Mouse (Mus musculus) forebrain, embryonic 15.5 days (tissue): Measurements from ENCODE around the gene Tmem177. TPM values are rescaled to one million over a fixed set of nuclear protein-coding genes. Genes with fewer than 3 reads are reported as not detected.

Experiments
- ATAC-seq: fragments of 200-750 bp; cut with Nextera tagmentation; replicated peaks from 2 replicates; pipeline ENCODE4 v1.8.0; 2017; ENCODE audit warnings: mild to moderate bottlenecking, moderate TSS enrichment, moderate library complexity
- H3K27ac ChIP-seq: fragments of 300-500 bp; sonication (generic); replicated peaks from 2 replicates; pipeline ENCODE4 v1.5.1; 2015; ENCODE audit warnings: mild to moderate bottlenecking, inconsistent platforms
- H3K27me3 ChIP-seq: fragments of 300-500 bp; sonication (generic); 2 replicates; pipeline ENCODE4 v1.6.1; 2015; ENCODE audit warnings: inconsistent platforms
- H3K36me3 ChIP-seq: fragments of 300-500 bp; sonication (generic); 2 replicates; pipeline ENCODE4 v1.6.1; 2015; ENCODE audit warnings: mild to moderate bottlenecking, inconsistent platforms
- H3K4me1 ChIP-seq: fragments of 300-500 bp; sonication (generic); 2 replicates; pipeline ENCODE4 v1.6.1; 2015; ENCODE audit warnings: inconsistent platforms
- H3K4me2 ChIP-seq: fragments of 300-500 bp; sonication (generic); replicated peaks from 2 replicates; pipeline ENCODE4 v1.6.1; 2015; ENCODE audit warnings: mild to moderate bottlenecking, inconsistent platforms
- H3K4me3 ChIP-seq: fragments of 300-500 bp; sonication (generic); 2 replicates; pipeline ENCODE4 v1.5.1; 2015; ENCODE audit warnings: mild to moderate bottlenecking, inconsistent platforms
- H3K9ac ChIP-seq: fragments of 300-500 bp; sonication (generic); replicated peaks from 2 replicates; pipeline ENCODE4 v1.6.1; 2015; ENCODE audit warnings: mild to moderate bottlenecking, inconsistent platforms
- H3K9me3 ChIP-seq: fragments of 300-500 bp; sonication (generic); 2 replicates; pipeline ENCODE4 v1.6.1; 2016; ENCODE audit warnings: inconsistent platforms
- WGBS: fragments of 180-500 bp; shearing (Covaris S2); methylation state at CpG from one replicate; pipeline ENCODE4 v1.1.7; 2015; ENCODE audit warnings: mixed read lengths; 5-methylcytosine and 5-hydroxymethylcytosine counted together
- polyA plus RNA-seq: library from polyadenylated mRNA; unstranded; fragments of >200 nt; fragmentation: Nextera tagmentation; extraction: Ambion mirVana; gene quantifications from 2 replicates; pipeline ENCODE4 v1.2.1, GENCODE M21; 2015

Tmem177 gene
- polyA plus RNA-seq = 14.4 and 14.8 TPM in 2 replicates

- no peaks in the 10 kb centered on the region for H3K27me3 ChIP-seq
- peak within 1 kb of the TSS; percentile 65 for H3K27ac ChIP-seq
- 11% methylated on average over 42 of the region's 42 CpGs for WGBS
These were observed at the start of gene Tmem177 for GRCm38 (mm10) chr1:119912953-119913814. Gene Tmem177, minus strand, starts transcription at chr1:119913208.

DNA sequence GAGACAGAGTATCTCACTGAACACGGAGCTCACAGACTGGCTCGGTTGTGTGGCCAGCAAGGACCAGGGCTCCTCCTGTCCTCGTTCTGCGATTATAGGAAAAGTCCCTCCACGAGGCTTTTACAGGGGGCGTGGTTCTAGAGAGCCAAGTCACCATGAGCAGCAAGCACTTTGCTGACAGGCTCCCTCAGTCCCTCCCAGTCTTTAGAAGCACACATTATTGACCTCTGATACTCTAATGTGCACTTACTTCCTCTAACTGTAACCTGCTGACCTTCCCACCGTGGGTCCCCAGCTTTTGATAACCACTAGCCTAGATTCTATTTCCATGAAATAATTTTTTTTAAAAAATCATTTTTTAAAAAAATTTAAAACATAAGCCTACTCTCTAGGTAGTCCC, 46.9 kb upstream of the Tmem177 start:
- WGBS = 68% methylated on average over 7 of the region's 7 CpGs
- H3K27me3 ChIP-seq = no peaks in the 10 kb centered on the region
- no peak overlapping the region for H3K27ac ChIP-seq
- H3K4me3 ChIP-seq = no peak overlapping the region
- no peak for ATAC-seq
- no peaks in the 10 kb centered on the region for H3K36me3 ChIP-seq
- peaks cover 9% of the 10 kb centered on the region; the same call in 1 of the 2 replicates for H3K4me1 ChIP-seq
- H3K9ac ChIP-seq = no peak overlapping the region
- H3K9me3 ChIP-seq = no peaks in the 10 kb centered on the region
- no peak overlapping the region for H3K4me2 ChIP-seq

More at GRCm38 (mm10) chr1:119912953-119913814, at the start of gene Tmem177:
- Histone ChIP-seq H3K4me3 (peak within 1 kb of the TSS; percentile 65), H3K9ac (peak within 1 kb of the TSS; percentile 61), H3K4me1 (peaks cover 23% of the 10 kb centered on the region), H3K36me3 (peaks cover 2% of the 10 kb centered on the region; the same call in 1 of the 2 replicates), H3K4me2 (peak within 1 kb of the TSS; percentile 63), H3K9me3 (no peaks in the 10 kb centered on the region)
- peak; percentile 95 for ATAC-seq

DNA sequence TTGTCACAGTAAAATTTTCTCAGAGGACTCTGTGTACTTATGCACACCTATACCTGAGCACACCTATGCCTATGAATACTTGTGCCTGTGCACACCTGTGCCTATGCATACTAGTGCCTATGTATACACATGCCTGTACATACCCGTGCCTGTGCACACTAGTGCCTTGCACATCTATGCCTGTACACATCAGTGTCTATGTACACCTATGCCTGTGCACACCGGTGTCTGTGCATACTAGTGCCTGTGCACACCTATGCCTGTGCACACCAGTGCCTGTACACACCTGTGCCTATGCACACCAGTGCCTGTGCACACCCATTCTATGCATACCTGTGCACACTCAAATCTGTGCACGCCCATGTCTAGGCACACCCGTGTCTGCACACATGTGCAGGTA, 46.5 kb upstream of the Tmem177 start:
- Histone ChIP-seq H3K4me2 (no peak overlapping the region), H3K27me3 (no peaks in the 10 kb centered on the region), H3K4me1 (peaks cover 12% of the 10 kb centered on the region; the same call in 1 of the 2 replicates), H3K9me3 (no peaks in the 10 kb centered on the region), H3K27ac (no peak overlapping the region), H3K4me3 (no peak overlapping the region), H3K9ac (no peak overlapping the region), H3K36me3 (no peaks in the 10 kb centered on the region)
- 96% methylated on average over 4 of the region's 4 CpGs for WGBS
- ATAC-seq = no peak; the same call in 1 of the 2 replicates

DNA sequence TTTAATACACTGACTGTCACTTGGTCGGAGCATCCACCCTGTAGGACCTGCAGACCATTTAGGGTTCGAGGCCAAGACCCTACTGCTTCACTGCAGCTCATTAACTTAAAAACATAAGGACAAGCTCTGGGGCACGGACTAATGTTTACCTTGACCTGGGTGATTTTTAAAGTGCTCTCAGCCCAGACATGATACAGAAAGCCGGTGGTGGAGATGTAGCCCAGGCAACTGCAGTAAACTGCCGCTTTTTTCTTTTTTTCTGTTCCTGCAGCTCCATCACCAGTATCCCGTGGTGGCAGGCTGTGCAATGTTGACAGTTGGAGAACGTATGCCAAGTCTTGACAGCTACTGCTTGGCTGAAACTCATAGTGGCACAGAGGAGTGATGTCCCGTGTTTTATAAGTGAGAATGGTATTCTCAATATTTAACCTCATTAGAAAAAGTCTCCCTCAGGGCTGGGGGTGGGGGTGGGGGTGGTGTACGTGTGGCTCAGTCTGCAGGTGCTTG, 44.8 kb upstream of the Tmem177 start:
- H3K9me3 ChIP-seq = no peaks in the 10 kb centered on the region
- WGBS = 51% methylated on average over 9 of the region's 9 CpGs
- no peaks in the 10 kb centered on the region for H3K36me3 ChIP-seq
- H3K4me2 ChIP-seq = no peak overlapping the region
- H3K9ac ChIP-seq = no peak overlapping the region
- H3K27me3 ChIP-seq = no peaks in the 10 kb centered on the region
- H3K4me3 ChIP-seq = no peak overlapping the region
- no peak overlapping the region for H3K27ac ChIP-seq
- peaks cover 12% of the 10 kb centered on the region; the same call in 1 of the 2 replicates for H3K4me1 ChIP-seq
- ATAC-seq = peak; percentile 74

DNA sequence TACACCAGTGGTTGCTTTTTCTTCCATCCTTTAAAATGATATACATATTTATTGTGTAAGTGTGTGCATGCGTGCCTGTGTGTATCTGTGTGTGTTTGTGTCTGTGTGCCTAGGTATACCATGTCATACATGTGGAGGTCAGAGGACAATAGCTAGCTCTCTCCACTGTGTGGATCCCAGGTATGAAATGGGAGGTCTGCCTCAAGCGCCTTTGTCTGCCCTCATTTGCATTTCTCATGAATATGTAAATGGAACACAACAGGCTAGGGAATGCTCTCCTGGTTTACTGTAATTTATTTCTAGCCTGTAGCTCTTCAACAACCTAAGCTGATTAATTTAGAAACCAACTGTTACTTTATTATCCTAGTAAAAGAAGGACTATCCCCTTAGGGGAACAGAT, 41.7 kb upstream of the Tmem177 start:
- Histone ChIP-seq H3K4me3 (no peak overlapping the region), H3K27ac (no peak overlapping the region), H3K36me3 (no peaks in the 10 kb centered on the region), H3K27me3 (no peaks in the 10 kb centered on the region), H3K9ac (no peak overlapping the region), H3K4me2 (no peak overlapping the region), H3K9me3 (no peaks in the 10 kb centered on the region), H3K4me1 (peaks cover 12% of the 10 kb centered on the region; the same call in 1 of the 2 replicates)
- WGBS = 50% methylated on average over 2 of the region's 2 CpGs
- ATAC-seq = no peak

GRCm38 (mm10) chr1:119953456-119953855, 40.4 kb upstream of the Tmem177 start:
- no peak for ATAC-seq
- H3K9ac ChIP-seq = no peak overlapping the region
- no peaks in the 10 kb centered on the region for H3K9me3 ChIP-seq
- no peak overlapping the region for H3K27ac ChIP-seq
- H3K36me3 ChIP-seq = no peaks in the 10 kb centered on the region
- H3K4me3 ChIP-seq = no peak overlapping the region
- H3K4me2 ChIP-seq = no peak overlapping the region
- H3K4me1 ChIP-seq = peaks cover 12% of the 10 kb centered on the region; the same call in 1 of the 2 replicates
- 91% methylated on average over 9 of the region's 9 CpGs for WGBS
- no peaks in the 10 kb centered on the region for H3K27me3 ChIP-seq

DNA sequence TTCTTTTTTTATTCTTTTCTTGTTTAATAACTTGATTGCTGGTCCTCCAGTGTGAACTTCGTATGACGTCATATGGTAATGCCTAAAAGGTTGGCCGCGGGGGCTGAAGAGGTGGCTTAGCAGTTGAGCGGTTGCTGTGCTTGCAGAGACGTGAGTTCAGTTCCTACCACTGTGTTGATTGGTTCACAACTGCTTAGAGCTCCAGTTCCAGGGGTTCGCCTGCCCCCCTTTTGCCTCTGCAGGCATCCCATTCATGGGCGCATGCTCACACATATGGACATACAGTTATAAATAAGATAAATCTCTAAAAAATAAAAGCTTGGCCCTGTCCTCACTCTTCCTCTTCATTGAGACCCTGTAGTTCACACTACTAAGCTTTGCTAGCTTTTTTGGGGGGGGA, 37.1 kb upstream of the Tmem177 start:
- H3K4me3 ChIP-seq = no peak overlapping the region
- H3K4me2 ChIP-seq = no peak overlapping the region
- 0 out of 2 replicates have a peak, but pooled peaks cover 4% of the 10 kb centered on the region for H3K4me1 ChIP-seq
- no peak overlapping the region for H3K9ac ChIP-seq
- H3K9me3 ChIP-seq = no peaks in the 10 kb centered on the region
- H3K27me3 ChIP-seq = no peaks in the 10 kb centered on the region
- no peaks in the 10 kb centered on the region for H3K36me3 ChIP-seq
- no peak overlapping the region for H3K27ac ChIP-seq
- no peak for ATAC-seq
- 96% methylated on average over 8 of the region's 8 CpGs for WGBS

GRCm38 (mm10) chr1:119936861-119937260, 23.9 kb upstream of the Tmem177 start:
- Histone ChIP-seq H3K9ac (no peak overlapping the region), H3K27me3 (no peaks in the 10 kb centered on the region), H3K4me2 (no peak overlapping the region), H3K36me3 (no peaks in the 10 kb centered on the region), H3K4me3 (no peak overlapping the region), H3K9me3 (no peaks in the 10 kb centered on the region), H3K4me1 (no peaks in the 10 kb centered on the region), H3K27ac (no peak overlapping the region)
- 44% methylated on average over 7 of the region's 7 CpGs for WGBS
- no peak for ATAC-seq

GRCm38 (mm10) chr1:119931421-119932150, 18.6 kb upstream of the Tmem177 start:
- no peak overlapping the region for H3K27ac ChIP-seq
- H3K9me3 ChIP-seq = no peaks in the 10 kb centered on the region
- no peak overlapping the region for H3K9ac ChIP-seq
- no peaks in the 10 kb centered on the region for H3K4me1 ChIP-seq
- WGBS = 77% methylated on average over 4 of the region's 4 CpGs
- H3K4me3 ChIP-seq = no peak overlapping the region
- no peaks in the 10 kb centered on the region for H3K36me3 ChIP-seq
- no peak for ATAC-seq
- no peaks in the 10 kb centered on the region for H3K27me3 ChIP-seq
- H3K4me2 ChIP-seq = no peak overlapping the region

- Histone ChIP-seq H3K4me3 (no peak overlapping the region), H3K9ac (no peak overlapping the region), H3K9me3 (no peaks in the 10 kb centered on the region), H3K36me3 (no peaks in the 10 kb centered on the region), H3K4me2 (no peak overlapping the region), H3K27ac (no peak overlapping the region), H3K27me3 (no peaks in the 10 kb centered on the region), H3K4me1 (no peaks in the 10 kb centered on the region)
- 67% methylated on average over 1 of the region's 1 CpGs for WGBS
- no peak for ATAC-seq
These were observed 16.7 kb upstream of the Tmem177 start for GRCm38 (mm10) chr1:119929715-119930114.

DNA sequence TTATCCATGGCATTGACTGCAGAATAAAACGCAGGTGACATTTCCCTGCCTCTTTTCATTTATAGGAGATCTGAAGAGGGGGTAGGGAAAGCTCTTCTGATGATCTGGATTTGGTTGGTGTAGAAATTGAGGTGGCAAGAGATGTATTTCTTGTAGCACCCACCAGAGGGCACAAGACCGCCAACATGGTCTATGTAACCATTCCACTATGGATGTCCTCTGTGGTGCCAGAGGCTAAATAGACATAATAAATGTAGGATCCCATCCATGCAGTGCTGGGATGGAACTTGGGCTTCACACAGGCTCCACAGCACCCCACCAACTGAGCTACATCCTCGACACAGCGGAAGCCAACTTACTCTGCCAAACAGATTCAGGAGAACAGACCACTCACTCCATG, 6.3 kb upstream of the Tmem177 start:
- no peaks in the 10 kb centered on the region for H3K36me3 ChIP-seq
- no peak overlapping the region for H3K9ac ChIP-seq
- H3K4me1 ChIP-seq = no peaks in the 10 kb centered on the region
- no peak overlapping the region for H3K4me3 ChIP-seq
- H3K9me3 ChIP-seq = no peaks in the 10 kb centered on the region
- no peaks in the 10 kb centered on the region for H3K27me3 ChIP-seq
- H3K27ac ChIP-seq = no peak overlapping the region
- WGBS = 53% methylated on average over 4 of the region's 4 CpGs
- H3K4me2 ChIP-seq = no peak overlapping the region
- ATAC-seq = no peak

- no peak overlapping the region for H3K9ac ChIP-seq
- no peaks in the 10 kb centered on the region for H3K27me3 ChIP-seq
- H3K4me1 ChIP-seq = peaks cover 10% of the 10 kb centered on the region
- H3K36me3 ChIP-seq = no peaks in the 10 kb centered on the region
- no peak for ATAC-seq
- no peak overlapping the region for H3K4me2 ChIP-seq
- H3K4me3 ChIP-seq = no peak overlapping the region
- H3K27ac ChIP-seq = no peak overlapping the region
- WGBS = 87% methylated on average over 5 of the region's 5 CpGs
- H3K9me3 ChIP-seq = no peaks in the 10 kb centered on the region
These were observed 3.9 kb upstream of the Tmem177 start for GRCm38 (mm10) chr1:119916823-119917371.
